In the genomic region with DNA sequence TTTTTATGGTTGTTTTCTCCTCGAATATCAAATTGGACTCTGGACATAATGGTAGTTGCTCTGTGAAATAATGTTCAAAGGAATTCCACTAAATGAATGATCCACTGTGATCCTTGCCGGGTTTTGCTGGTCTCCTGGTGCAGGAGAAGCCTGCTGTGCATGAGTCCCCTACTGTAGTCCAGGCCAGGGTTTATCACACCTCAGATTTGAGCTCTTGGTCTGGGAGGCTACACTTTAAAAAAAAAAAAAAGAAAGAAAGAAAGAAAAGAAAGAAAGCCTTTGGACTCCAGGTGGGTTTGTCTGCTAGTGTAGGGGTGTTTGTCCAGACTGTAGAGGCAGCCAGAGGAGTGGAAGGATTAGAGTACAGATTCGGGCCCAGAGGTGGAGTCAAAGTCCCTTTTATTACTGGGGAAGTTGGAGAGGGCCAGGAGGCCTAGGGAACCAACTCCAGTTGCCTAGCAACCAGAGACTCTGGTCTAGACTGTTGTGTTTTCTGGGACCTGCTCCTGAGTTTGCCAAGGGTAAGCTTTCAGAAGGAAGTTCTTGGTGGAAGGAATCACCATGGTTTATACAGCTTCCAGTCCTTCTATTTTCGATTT, we compare ENCODE assay signal across 8 mouse cellular contexts. TPM values are rescaled to one million over a fixed set of nuclear protein-coding genes. Genes with fewer than 3 reads are reported as not detected.
DNase-seq lines count a peak whose midpoint lies in the region; ATAC-seq and TF ChIP-seq lines count a peak whose summit lies in the region.

A gene (plus strand): TSS at position 454 of the 599 bp plus-strand sequence.

- H3K4me1 ChIP-seq in midbrain, postnatal 0 days (ENCODE audit: insufficient read depth, low read length) = no peaks in the 10 kb centered on the region

- TF ChIP-seq CTCF in midbrain, postnatal 0 days (IDR thresholded peaks at IDR 0.05) = no peak

- no peaks in the 10 kb centered on the region for H3K27me3 ChIP-seq in midbrain, postnatal 0 days (ENCODE audit: insufficient read depth, low read length)

- 27% methylated on average over 4 of the region's 4 CpGs for WGBS in midbrain, postnatal 0 days

- no peak within 1 kb of the TSS for H3K27ac ChIP-seq in midbrain, postnatal 0 days (ENCODE audit: low read depth, low read length)

- DNase-seq in cerebellum, postnatal 14 days = peak; percentile 2 to 14
- no peak for DNase-seq in cerebellum, adult 8-10 months
- DNase-seq in NIH3T3 (ENCODE audit: low read depth) = peak; percentile 59
- peak; percentile 23 to 55 for DNase-seq in kidney, postnatal 4 days
- peak; percentile 83 for DNase-seq in midbrain, postnatal 0 days (ENCODE audit: low spot score)
- no peak for DNase-seq in frontal cortex, postnatal 14 days (ENCODE audit: low spot score in 2 of 2)
- no peak for DNase-seq in urinary bladder, adult 2 months (ENCODE audit: low spot score)

- H3K4me3 ChIP-seq in midbrain, postnatal 0 days (ENCODE audit: low read depth, low read length) = no peak within 1 kb of the TSS

- ATAC-seq in granulocyte monocyte progenitor cell, adult 5-6 weeks (replicated peaks; ENCODE audit: poor library complexity, severe bottlenecking) = peak; percentile 61
- ATAC-seq in midbrain, postnatal 0 days (ENCODE audit: low FRiP score) = peak; percentile 50; the same call in 1 of the 2 replicates

- no peaks in the 10 kb centered on the region for H3K9me3 ChIP-seq in midbrain, postnatal 0 days (ENCODE audit: low read length)

- no peak within 1 kb of the TSS for H3K4me2 ChIP-seq in midbrain, postnatal 0 days (ENCODE audit: low read depth, low read length, poor library complexity, severe bottlenecking)

- no peak within 1 kb of the TSS for H3K9ac ChIP-seq in midbrain, postnatal 0 days (replicated peaks; ENCODE audit: low read length, poor library complexity, severe bottlenecking)

- H3K36me3 ChIP-seq in midbrain, postnatal 0 days (ENCODE audit: insufficient read depth, low read length) = no peaks in the 10 kb centered on the region

RNA-seq across cellular contexts. Expression of the gene that starts here (rescaled TPM):
- not detected in 2 replicates for total RNA-seq in granulocyte monocyte progenitor cell, adult 5-6 weeks (2014; fragmentation: Nextera tagmentation)
- not detected in 2 replicates for total RNA-seq in granulocyte monocyte progenitor cell, adult 5-6 weeks (2017)
- total RNA-seq in midbrain, postnatal 0 days (2014; rRNA removed) = 0.61 and 0.93 TPM in 2 replicates
- 0.43 and 0.52 TPM in 2 replicates for polyA plus RNA-seq in midbrain, postnatal 0 days (2015; fragmentation: Nextera tagmentation; extraction: Ambion mirVana)
- polyA plus RNA-seq in urinary bladder, adult 2 months (2012; rRNA removed) = 0.40 and 0.52 TPM in 2 replicates

Comparison
In these comparisons a context has a peak if more than half of its experiments do, and no peak if none do; other contexts are left out.
1. DNase-seq: peak in cerebellum, postnatal 14 days (2 of 2), NIH3T3 (single experiment) and kidney, postnatal 4 days (2 of 2); none in cerebellum, adult 8-10 months (single experiment), frontal cortex, postnatal 14 days (0 of 2) and urinary bladder, adult 2 months (single experiment).
2. Peak in ATAC-seq in granulocyte monocyte progenitor cell, adult 5-6 weeks; RNA of the gene not detected or under 1 TPM.
3. Peak in DNase-seq and ATAC-seq in midbrain, postnatal 0 days; RNA of the gene not detected or under 1 TPM.